Mouse (Mus musculus) intestine, embryonic 15.5 days (tissue): ENCODE results near the gene Fcf1. TPM values are rescaled to one million over a fixed set of nuclear protein-coding genes. Genes with fewer than 3 reads are reported as not detected.
A peak's percentile ranks its signal among the peaks of the same experiment; 100 is the strongest.

Experiments used
- ATAC-seq: fragments of 200-750 bp; cut with Nextera tagmentation; 2 replicates; pipeline ENCODE4 v1.8.0; 2017; ENCODE audit warnings: moderate TSS enrichment, moderate library complexity
- H3K27ac ChIP-seq: fragments of 300-500 bp; sonication (generic); 2 replicates; pipeline ENCODE4 v1.5.1; 2015; ENCODE audit warnings: mild to moderate bottlenecking, inconsistent platforms
- H3K27me3 ChIP-seq: fragments of 300-500 bp; sonication (generic); replicated peaks from 2 replicates; pipeline ENCODE4 v1.6.1; 2015; ENCODE audit warnings: inconsistent platforms
- H3K36me3 ChIP-seq: fragments of 300-500 bp; sonication (generic); 2 replicates; pipeline ENCODE4 v1.6.1; 2015; ENCODE audit warnings: inconsistent platforms
- H3K4me1 ChIP-seq: fragments of 300-500 bp; sonication (generic); replicated peaks from 2 replicates; pipeline ENCODE4 v1.6.1; 2015; ENCODE audit warnings: inconsistent platforms
- H3K4me2 ChIP-seq: fragments of 300-500 bp; sonication (generic); replicated peaks from 2 replicates; pipeline ENCODE4 v1.6.1; 2015; ENCODE audit warnings: mild to moderate bottlenecking, inconsistent platforms
- H3K4me3 ChIP-seq: fragments of 300-500 bp; sonication (generic); replicated peaks from 2 replicates; pipeline ENCODE4 v1.5.1; 2015; ENCODE audit warnings: inconsistent platforms
- H3K9ac ChIP-seq: fragments of 300-500 bp; sonication (generic); 2 replicates; pipeline ENCODE4 v1.6.1; 2015; ENCODE audit warnings: inconsistent platforms
- H3K9me3 ChIP-seq: fragments of 300-500 bp; sonication (generic); 2 replicates; pipeline ENCODE4 v1.6.1; 2016; ENCODE audit warnings: inconsistent platforms
- WGBS: fragments of 180-500 bp; shearing (Covaris S2); methylation state at CpG from one replicate; pipeline ENCODE4 v1.1.7; 2015; 5-methylcytosine and 5-hydroxymethylcytosine counted together
- polyA plus RNA-seq: library from polyadenylated mRNA; unstranded; fragments of >200 nt; fragmentation: Nextera tagmentation; extraction: Ambion mirVana; gene quantifications from 2 replicates; pipeline ENCODE4 v1.2.1, GENCODE M21; 2015

Gene Fcf1
- polyA plus RNA-seq, 1 experiment from 2014 or later: 134 TPM

DNA sequence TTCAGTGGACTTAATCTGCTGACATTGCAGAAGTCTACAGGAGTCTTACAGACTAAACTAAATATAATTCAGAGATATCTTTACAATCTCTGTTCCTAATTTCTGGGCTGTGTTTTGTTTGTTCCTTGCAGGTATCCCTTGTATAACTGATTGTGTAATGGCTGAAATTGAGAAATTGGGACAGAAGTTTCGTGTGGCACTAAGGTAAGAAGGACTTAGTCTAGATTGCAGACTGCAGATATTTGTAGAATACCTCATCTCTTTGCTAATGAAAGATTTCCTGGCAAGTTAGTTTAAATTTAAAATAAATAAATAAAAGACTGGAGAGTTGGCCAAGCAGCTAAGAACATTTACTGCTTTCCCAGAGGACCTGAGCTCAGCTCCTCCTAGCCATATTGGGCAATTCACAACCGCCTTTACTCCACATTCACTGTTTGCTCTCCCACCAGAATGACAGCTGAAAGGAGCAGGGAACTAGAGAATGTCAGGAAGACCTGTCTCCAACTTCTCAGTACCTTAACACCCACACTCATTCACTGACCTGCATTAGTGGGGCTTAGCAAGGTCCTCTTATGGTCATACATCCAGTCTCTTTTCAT lies 8.7 kb downstream of the Fcf1 start:
- 81% methylated on average over 2 of the region's 2 CpGs for WGBS
- Histone ChIP-seq H3K36me3 (peaks cover 42% of the 10 kb centered on the region), H3K4me1 (no peaks in the 10 kb centered on the region), H3K27ac (no peak overlapping the region), H3K9ac (no peak overlapping the region), H3K4me2 (no peak overlapping the region), H3K4me3 (no peak overlapping the region), H3K9me3 (no peaks in the 10 kb centered on the region), H3K27me3 (no peaks in the 10 kb centered on the region)
- no peak for ATAC-seq

DNA sequence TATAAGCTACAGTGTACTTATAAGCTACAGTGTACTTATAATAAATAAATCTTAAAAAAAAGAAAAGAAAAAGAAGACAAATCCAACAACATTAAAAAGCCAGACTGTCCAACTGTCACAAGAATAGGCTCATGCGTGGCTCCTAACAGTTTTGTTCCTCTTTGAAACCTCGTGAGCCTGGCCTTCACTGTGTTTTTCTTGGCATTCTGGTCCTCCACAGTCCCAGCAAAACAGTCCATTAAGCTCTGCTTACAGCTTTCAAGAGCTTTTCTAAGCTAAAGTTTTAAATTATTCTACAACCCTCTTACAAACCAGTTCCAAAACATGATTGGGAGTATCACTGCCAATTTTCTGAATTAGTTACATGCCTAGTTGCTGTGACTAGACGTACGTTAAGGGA lies 18.8 kb downstream of the Fcf1 start:
- H3K4me1 ChIP-seq: no peaks in the 10 kb centered on the region
- 72% methylated on average over 4 of the region's 4 CpGs for WGBS
- no peak overlapping the region for H3K27ac ChIP-seq
- H3K4me3 ChIP-seq: no peak overlapping the region
- no peak overlapping the region for H3K4me2 ChIP-seq
- 0 out of 2 replicates have a peak, but pooled peaks cover under 1% of the 10 kb centered on the region for H3K36me3 ChIP-seq
- no peaks in the 10 kb centered on the region for H3K27me3 ChIP-seq
- ATAC-seq: no peak
- no peak overlapping the region for H3K9ac ChIP-seq
- H3K9me3 ChIP-seq: no peaks in the 10 kb centered on the region

DNA sequence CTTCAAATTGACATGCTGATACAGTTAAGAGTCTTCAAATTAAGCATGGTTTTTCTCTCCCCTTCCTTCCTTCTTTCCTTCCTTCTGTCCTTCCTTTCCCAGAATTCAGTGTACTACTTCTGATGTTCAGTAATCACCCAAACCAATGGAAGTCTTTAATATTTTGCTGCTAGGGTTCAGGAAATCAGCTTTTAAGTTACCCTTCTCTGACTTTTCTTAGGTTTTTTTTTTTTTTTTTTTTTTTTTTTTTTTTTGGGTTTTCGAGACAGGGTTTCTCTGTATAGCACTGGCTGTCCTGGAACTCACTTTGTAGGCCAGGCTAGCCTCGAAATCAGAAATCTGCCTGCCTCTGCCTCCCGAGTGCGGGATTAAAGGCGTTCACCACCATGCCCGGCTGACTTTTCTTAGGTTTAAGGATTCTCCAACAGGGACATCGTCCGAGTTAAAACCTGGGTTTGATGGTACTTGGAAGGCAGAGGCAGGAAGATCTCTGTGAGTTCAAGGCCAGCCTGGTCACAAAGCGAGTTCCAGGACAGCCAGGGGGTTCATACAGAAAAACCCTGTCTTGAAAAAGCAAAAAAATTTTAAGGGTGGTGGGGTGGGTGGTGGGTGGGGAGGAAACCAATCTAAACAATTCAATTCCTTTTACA lies 24.5 kb downstream of the Fcf1 start:
- 92% methylated on average over 8 of the region's 9 CpGs for WGBS
- no peak for ATAC-seq
- Histone ChIP-seq H3K9me3 (no peaks in the 10 kb centered on the region), H3K27me3 (no peaks in the 10 kb centered on the region), H3K36me3 (no peaks in the 10 kb centered on the region), H3K27ac (no peak overlapping the region), H3K4me2 (no peak overlapping the region; the same call in 1 of the 2 replicates), H3K4me3 (no peak overlapping the region), H3K9ac (no peak overlapping the region), H3K4me1 (peaks cover 16% of the 10 kb centered on the region)

DNA sequence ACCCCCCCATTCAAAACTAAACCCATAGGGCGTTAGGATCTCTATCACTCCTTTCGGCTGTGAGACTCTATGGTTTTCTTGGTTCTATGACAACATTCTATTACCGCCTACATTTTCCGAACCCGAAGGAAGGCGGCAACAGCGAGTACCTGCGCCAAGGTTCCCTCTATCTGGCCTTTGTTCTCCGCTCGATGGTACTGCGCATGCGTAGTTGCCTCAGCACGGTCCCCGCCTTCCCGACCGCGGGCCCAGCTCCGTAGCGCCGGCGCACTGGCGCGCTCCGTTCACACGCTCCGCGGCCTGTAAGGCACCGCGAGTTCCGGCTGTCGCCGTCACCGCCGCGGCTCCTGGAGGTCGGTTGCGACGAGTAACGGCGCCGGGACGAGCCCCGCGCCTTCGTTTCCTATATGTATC lies 25.4 kb downstream of the Fcf1 start, which contains the start of gene Ylpm1:
Gene Ylpm1 (plus strand): TSS at position 239 of the 414 bp plus-strand sequence.
- Histone ChIP-seq H3K9me3 (no peaks in the 10 kb centered on the region), H3K27me3 (no peaks in the 10 kb centered on the region), H3K27ac (peak within 1 kb of the TSS; percentile 87), H3K36me3 (no peaks in the 10 kb centered on the region), H3K4me1 (peaks cover 16% of the 10 kb centered on the region), H3K4me3 (peak within 1 kb of the TSS; percentile 88), H3K9ac (peak within 1 kb of the TSS; percentile 96), H3K4me2 (peak within 1 kb of the TSS; percentile 88)
- peak; percentile 99 for ATAC-seq
- under 1% methylated on average over 45 of the region's 45 CpGs for WGBS

DNA sequence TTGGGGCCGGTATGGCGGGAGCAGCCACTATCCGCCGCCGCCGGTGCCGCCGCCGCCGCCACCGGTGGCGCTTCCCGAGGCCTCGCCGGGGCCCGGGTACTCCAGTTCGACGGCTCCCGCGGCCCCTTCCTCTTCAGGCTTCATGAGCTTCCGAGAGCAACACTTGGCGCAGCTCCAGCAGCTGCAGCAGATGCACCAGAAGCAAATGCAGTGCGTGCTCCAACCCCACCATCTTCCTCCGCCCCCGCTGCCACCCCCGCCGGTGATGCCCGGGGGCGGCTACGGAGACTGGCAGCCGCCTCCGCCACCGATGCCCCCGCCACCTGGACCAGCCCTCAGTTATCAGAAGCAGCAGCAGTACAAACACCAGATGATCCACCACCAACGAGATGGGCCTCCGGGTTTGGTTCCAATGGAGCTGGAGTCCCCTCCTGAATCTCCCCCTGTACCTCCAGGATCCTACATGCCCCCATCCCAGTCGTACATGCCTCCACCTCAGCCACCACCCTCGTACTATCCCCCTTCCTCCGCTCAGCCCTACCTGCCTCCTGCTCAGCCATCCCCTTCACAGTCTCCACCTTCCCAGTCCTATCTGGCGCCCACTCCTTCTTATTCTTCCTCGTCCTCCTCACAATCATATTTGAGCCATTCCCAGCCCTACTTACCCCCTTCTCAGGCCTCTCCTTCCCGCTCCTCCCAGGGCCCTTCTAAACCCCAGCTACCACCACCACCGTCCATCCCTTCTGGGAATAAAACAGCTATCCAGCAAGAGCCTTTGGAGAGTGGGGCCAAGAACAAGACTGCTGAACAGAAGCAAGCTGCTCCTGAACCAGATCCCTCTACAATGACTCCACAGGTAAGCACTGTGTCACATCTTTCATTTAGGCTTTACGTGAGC lies 26.1 kb downstream of the Fcf1 start:
- no peaks in the 10 kb centered on the region for H3K27me3 ChIP-seq
- H3K36me3 ChIP-seq: no peaks in the 10 kb centered on the region
- H3K9me3 ChIP-seq: no peaks in the 10 kb centered on the region
- H3K9ac ChIP-seq: peak overlapping the region; percentile 96
- H3K4me2 ChIP-seq: peak overlapping the region; percentile 88
- H3K4me1 ChIP-seq: peaks cover 16% of the 10 kb centered on the region
- ATAC-seq: peak; percentile 71
- 1% methylated on average over 44 of the region's 44 CpGs for WGBS
- peak overlapping the region; percentile 88 for H3K4me3 ChIP-seq
- peak overlapping the region; percentile 87 for H3K27ac ChIP-seq

DNA sequence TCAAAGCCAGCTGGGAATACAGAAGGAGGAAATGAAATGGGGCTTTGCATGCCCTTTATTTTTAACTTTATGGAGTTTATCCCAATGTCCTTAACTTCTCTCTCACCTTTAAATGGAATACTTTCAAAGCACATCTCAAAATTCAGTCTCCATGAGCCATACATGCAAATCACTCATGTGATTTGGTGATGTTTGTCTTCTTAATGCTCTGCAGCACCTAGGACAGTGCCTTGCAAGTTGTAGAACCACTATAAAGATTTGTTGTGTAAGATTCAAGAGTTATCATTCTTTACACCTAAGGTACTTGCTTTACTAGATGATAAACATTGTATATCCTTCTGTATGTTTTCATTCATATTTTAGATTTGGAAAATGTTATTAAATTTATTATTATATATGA lies 28.4 kb downstream of the Fcf1 start:
- H3K27me3 ChIP-seq: no peaks in the 10 kb centered on the region
- H3K9ac ChIP-seq: no peak overlapping the region
- H3K27ac ChIP-seq: no peak overlapping the region
- H3K36me3 ChIP-seq: no peaks in the 10 kb centered on the region
- no peaks in the 10 kb centered on the region for H3K9me3 ChIP-seq
- no peak for ATAC-seq
- H3K4me2 ChIP-seq: peak overlapping the region; percentile 88
- peaks cover 16% of the 10 kb centered on the region for H3K4me1 ChIP-seq
- H3K4me3 ChIP-seq: no peak overlapping the region

DNA sequence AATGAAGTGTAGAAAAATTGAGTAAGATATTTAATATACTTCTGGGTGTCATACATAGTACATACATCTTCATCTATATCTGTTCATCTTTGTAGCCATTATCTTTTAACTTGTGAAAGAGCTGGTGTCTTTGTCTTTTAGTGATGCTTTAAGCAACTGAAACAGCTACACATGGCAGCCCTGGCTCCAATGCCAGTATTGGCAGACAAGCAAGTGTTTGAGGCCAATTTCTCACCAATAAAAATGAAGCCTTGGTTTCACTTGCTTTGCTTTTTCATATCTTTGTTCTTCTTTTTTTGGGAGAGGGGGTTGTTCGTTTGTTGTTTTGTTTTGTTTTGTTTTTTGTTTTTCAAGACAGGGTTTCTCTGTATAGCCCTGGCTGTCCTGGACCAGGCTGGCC lies 35.5 kb downstream of the Fcf1 start:
- no peak overlapping the region for H3K4me3 ChIP-seq
- H3K4me2 ChIP-seq: no peak overlapping the region
- no peaks in the 10 kb centered on the region for H3K27me3 ChIP-seq
- no peaks in the 10 kb centered on the region for H3K36me3 ChIP-seq
- ATAC-seq: no peak
- 86% methylated on average over 1 of the region's 1 CpGs for WGBS
- H3K4me1 ChIP-seq: no peaks in the 10 kb centered on the region
- no peak overlapping the region for H3K27ac ChIP-seq
- no peak overlapping the region for H3K9ac ChIP-seq
- no peaks in the 10 kb centered on the region for H3K9me3 ChIP-seq

DNA sequence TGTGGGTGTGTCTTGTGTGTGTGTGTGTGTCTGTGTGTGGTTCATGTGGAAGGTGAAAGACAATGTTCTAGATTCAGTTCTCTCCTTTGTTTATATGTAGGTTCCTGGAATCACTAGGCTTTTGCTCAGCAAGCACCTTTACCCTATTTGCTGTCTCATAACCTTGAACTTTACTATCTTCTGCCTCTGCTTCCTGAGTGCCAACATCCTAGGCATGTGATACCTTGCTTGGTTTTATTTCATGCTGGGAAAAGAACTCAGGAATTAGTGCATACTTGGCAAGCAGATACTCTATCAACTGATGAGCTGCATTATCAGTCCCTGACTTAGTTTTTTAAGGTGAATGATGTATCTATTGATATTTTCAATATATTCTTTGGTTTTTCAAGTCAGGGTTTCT lies 36.3 kb downstream of the Fcf1 start:
- Histone ChIP-seq H3K4me3 (no peak overlapping the region), H3K9ac (no peak overlapping the region), H3K27me3 (no peaks in the 10 kb centered on the region), H3K4me2 (no peak overlapping the region), H3K4me1 (no peaks in the 10 kb centered on the region), H3K36me3 (no peaks in the 10 kb centered on the region), H3K27ac (no peak overlapping the region), H3K9me3 (no peaks in the 10 kb centered on the region)
- no peak for ATAC-seq

DNA sequence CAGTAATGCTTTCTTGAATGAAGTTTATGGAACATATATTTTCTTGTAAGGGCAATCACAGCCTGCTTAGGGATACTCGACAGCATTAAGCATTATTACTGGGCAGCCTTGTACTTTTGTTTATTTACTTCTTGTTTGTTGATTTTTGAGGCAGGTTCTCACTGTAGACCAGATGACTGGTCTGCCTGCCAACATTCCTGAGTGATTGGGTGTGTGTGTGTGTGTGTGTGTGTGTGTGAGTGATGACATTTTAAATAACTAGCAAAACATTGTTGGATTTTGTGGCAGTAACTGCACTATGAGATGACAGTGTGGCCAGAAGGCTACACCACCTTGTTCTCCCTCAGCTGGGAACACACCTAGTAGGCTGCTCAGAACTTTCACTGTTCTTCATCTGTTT lies 39.1 kb downstream of the Fcf1 start:
- H3K27me3 ChIP-seq: no peaks in the 10 kb centered on the region
- WGBS: 63% methylated on average over 1 of the region's 1 CpGs

DNA sequence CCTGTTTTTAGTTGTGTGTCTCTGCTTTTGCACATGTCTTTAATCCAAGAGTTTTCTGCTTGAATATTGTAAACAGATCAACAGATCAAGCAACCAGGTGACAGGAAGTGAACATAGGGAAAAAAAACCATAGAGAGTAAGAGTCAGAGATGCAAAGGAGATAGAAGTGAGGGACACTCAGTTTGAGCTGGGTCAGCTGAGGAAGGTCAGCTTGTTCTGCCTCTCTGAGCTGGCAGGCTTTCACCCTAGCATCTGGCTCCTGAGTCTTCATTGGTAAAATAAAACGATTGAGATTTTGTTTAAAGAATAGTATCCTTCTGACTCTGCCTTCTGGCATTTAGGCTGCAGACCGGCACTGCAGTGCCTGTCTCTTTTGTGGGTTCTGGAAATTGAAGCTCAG lies 39.8 kb downstream of the Fcf1 start:
- Histone ChIP-seq H3K36me3 (peaks cover 20% of the 10 kb centered on the region), H3K9ac (no peak overlapping the region), H3K4me2 (no peak overlapping the region), H3K27me3 (no peaks in the 10 kb centered on the region), H3K9me3 (no peaks in the 10 kb centered on the region), H3K4me1 (no peaks in the 10 kb centered on the region), H3K4me3 (no peak overlapping the region), H3K27ac (no peak overlapping the region)
- 82% methylated on average over 2 of the region's 2 CpGs for WGBS
- ATAC-seq: no peak

More for the DNA sequence above, 39.1 kb downstream of the Fcf1 start:
- no peak for ATAC-seq
- Histone ChIP-seq H3K4me1 (no peaks in the 10 kb centered on the region), H3K4me2 (no peak overlapping the region), H3K36me3 (peaks cover 13% of the 10 kb centered on the region), H3K27ac (no peak overlapping the region), H3K9me3 (no peaks in the 10 kb centered on the region), H3K9ac (no peak overlapping the region), H3K4me3 (no peak overlapping the region)

DNA sequence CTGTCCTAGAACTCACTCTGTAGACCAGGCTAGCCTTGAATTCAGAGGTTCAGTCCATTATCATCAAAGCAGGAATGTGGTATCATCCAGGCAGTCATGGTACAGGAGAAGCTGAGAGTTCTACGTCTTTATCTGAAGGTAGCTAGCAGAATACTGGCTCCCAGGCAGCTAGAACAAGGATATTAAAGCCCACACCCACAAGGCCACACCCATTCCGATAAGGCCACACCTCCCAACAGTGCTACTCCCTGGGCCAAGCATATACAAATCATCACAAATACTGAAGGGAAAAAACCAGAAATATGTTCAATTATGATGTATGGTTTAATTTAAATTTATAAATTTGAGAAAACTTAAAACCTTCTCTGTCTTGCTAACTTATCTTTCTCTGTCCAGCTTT lies 41.5 kb downstream of the Fcf1 start:
- no peak for ATAC-seq
- no peaks in the 10 kb centered on the region for H3K9me3 ChIP-seq
- no peak overlapping the region for H3K9ac ChIP-seq
- 91% methylated on average over 2 of the region's 2 CpGs for WGBS
- no peak overlapping the region for H3K27ac ChIP-seq
- no peaks in the 10 kb centered on the region for H3K27me3 ChIP-seq
- H3K4me1 ChIP-seq: no peaks in the 10 kb centered on the region
- H3K4me2 ChIP-seq: no peak overlapping the region
- no peak overlapping the region for H3K4me3 ChIP-seq
- peaks cover 20% of the 10 kb centered on the region for H3K36me3 ChIP-seq

DNA sequence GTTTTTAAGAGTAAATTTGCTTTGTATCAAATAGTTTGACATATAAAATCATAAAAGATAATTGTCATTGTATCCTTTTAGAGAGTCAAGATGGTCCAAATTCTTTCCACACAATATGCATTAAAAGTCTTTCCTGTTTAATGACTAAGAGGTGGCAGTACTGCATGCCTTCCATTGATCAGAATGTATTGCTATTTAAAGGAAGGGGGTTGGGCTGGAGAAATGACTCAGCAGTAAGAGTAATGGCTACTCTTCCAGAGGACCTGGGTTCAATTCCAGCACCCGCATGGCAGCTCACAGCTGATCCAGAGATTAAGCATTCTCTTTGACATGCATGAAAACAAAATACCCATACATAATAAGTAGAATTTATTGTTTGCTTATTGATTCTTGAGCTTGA lies 51.4 kb downstream of the Fcf1 start:
- no peaks in the 10 kb centered on the region for H3K36me3 ChIP-seq
- WGBS: 98% methylated on average over 1 of the region's 1 CpGs
- no peak overlapping the region for H3K27ac ChIP-seq
- no peaks in the 10 kb centered on the region for H3K4me1 ChIP-seq
- H3K4me3 ChIP-seq: no peak overlapping the region
- no peak overlapping the region for H3K4me2 ChIP-seq
- H3K9me3 ChIP-seq: no peaks in the 10 kb centered on the region
- H3K27me3 ChIP-seq: no peaks in the 10 kb centered on the region
- ATAC-seq: no peak
- H3K9ac ChIP-seq: no peak overlapping the region
